Mouse (Mus musculus): Measurements from ENCODE around the gene Tcf7l1. TPM values are rescaled to one million over a fixed set of nuclear protein-coding genes. Genes with fewer than 3 reads are reported as not detected.

Tcf7l1 gene
- total and polyA plus RNA-seq, 3 experiments: not detected

- no peak overlapping the region for H3K27ac ChIP-seq (ENCODE audit: control insufficient read depth, low read depth, low read length)
- no peak overlapping the region for H3K9ac ChIP-seq (ENCODE audit: control insufficient read depth, low read depth, low read length, poor library complexity, severe bottlenecking)
- peaks cover 5% of the 10 kb centered on the region for H3K79me2 ChIP-seq (ENCODE audit: control insufficient read depth, insufficient read depth, low read length, poor library complexity)
- no peaks in the 10 kb centered on the region for H3K9me3 ChIP-seq (replicated peaks; ENCODE audit: insufficient read depth, low read length)
- H3K36me3 ChIP-seq (ENCODE audit: control insufficient read depth in 1 of 2, insufficient read depth in 2 of 2, low read length in 2 of 2): peaks cover 0 to 9% of the 10 kb centered on the region in 2 experiments; a peak in 3 of 4 replicates
- peaks cover 8 to 15% of the 10 kb centered on the region in 2 experiments for H3K4me1 ChIP-seq (ENCODE audit: control insufficient read depth in 1 of 2, insufficient read depth in 2 of 2, low read length in 2 of 2)
- H3K4me3 ChIP-seq (ENCODE audit: control insufficient read depth in 1 of 2, insufficient read depth in 1 of 2, low read depth in 2 of 2, low read length in 2 of 2): no peak overlapping the region
- TF ChIP-seq MEF2A (IDR thresholded peaks at IDR 0.05; ENCODE audit: extremely low read depth, insufficient replicate concordance, low read depth, low read length, poor library complexity, severe bottlenecking) (no peak), ELF1 (IDR thresholded peaks at IDR 0.05; ENCODE audit: low read depth, low read length) (no peak), EP300 (IDR thresholded peaks at IDR 0.05; ENCODE audit: low read depth in 1 of 2, low read length in 2 of 2) (no peak), MXI1 (IDR thresholded peaks at IDR 0.05; ENCODE audit: low read depth, low read length) (no peak), RAD21 (IDR thresholded peaks at IDR 0.05; ENCODE audit: low read depth, low read length) (no peak), HCFC1 (IDR thresholded peaks at IDR 0.05; ENCODE audit: low read depth, low read length) (no peak), CTCF (IDR thresholded peaks at IDR 0.05 in 2 of 3, conservative IDR thresholded peaks at IDR 0.05 in 1 of 3; ENCODE audit: control insufficient read depth in 1 of 3, insufficient read depth in 1 of 3, low read depth in 2 of 3, low read length in 3 of 3, poor library complexity in 1 of 3, severe bottlenecking in 1 of 3) (no peak), KAT2A (conservative IDR thresholded peaks at IDR 0.05; ENCODE audit: low read depth, low read length) (no peak), POLR2AphosphoS5 (IDR thresholded peaks at IDR 0.05; ENCODE audit: borderline replicate concordance, low read depth, low read length) (no peak), ZMIZ1 (IDR thresholded peaks at IDR 0.05; ENCODE audit: low read depth, low read length) (no peak), SIN3A (IDR thresholded peaks at IDR 0.05; ENCODE audit: low read length) (no peak), MAZ (IDR thresholded peaks at IDR 0.05; ENCODE audit: low read depth, low read length) (no peak), NELFE (IDR thresholded peaks at IDR 0.05; ENCODE audit: low read depth, low read length) (no peak)
- H3K27me3 ChIP-seq (ENCODE audit: control insufficient read depth in 1 of 2, insufficient read depth in 2 of 2, low read length in 2 of 2): no peaks in the 10 kb centered on the region
- DNase-seq (ENCODE audit: low read depth, low spot score): no peak
Observed at GRCm38 (mm10) chr6:72600216-72600615, 188.8 kb downstream of the Tcf7l1 start.

GRCm38 (mm10) chr6:72598791-72599557 is 190.1 kb downstream of the Tcf7l1 start:
- Histone ChIP-seq H3K4me1 (ENCODE audit: control insufficient read depth in 1 of 2, insufficient read depth in 2 of 2, low read length in 2 of 2) (peaks cover 8 to 15% of the 10 kb centered on the region in 2 experiments), H3K9me3 (replicated peaks; ENCODE audit: insufficient read depth, low read length) (no peaks in the 10 kb centered on the region), H3K4me3 (ENCODE audit: control insufficient read depth in 1 of 2, insufficient read depth in 1 of 2, low read depth in 2 of 2, low read length in 2 of 2) (peak overlapping the region; percentile 68 to 81), H3K9ac (ENCODE audit: control insufficient read depth, low read depth, low read length, poor library complexity, severe bottlenecking) (peak overlapping the region; percentile 92), H3K27ac (ENCODE audit: control insufficient read depth, low read depth, low read length) (peak overlapping the region; percentile 66), H3K79me2 (ENCODE audit: control insufficient read depth, insufficient read depth, low read length, poor library complexity) (peaks cover 5% of the 10 kb centered on the region), H3K36me3 (ENCODE audit: control insufficient read depth in 1 of 2, insufficient read depth in 2 of 2, low read length in 2 of 2) (peaks cover 0 to 9% of the 10 kb centered on the region in 2 experiments; a peak in 3 of 4 replicates), H3K27me3 (ENCODE audit: control insufficient read depth in 1 of 2, insufficient read depth in 2 of 2, low read length in 2 of 2) (no peaks in the 10 kb centered on the region)
- TF ChIP-seq SIN3A (IDR thresholded peaks at IDR 0.05; ENCODE audit: low read length): peak; percentile 69; the same call in 1 of the 2 replicates
- TF ChIP-seq MYC (IDR thresholded peaks at IDR 0.05; ENCODE audit: low read depth, low read length): peak; percentile 83
- TF ChIP-seq POLR2AphosphoS2 (IDR thresholded peaks at IDR 0.05; ENCODE audit: low read length): no peak; the same call in 1 of the 2 replicates
- TF ChIP-seq TBP (IDR thresholded peaks at IDR 0.05; ENCODE audit: low read depth, low read length): peak; percentile 63; the same call in 1 of the 2 replicates
- TF ChIP-seq SMC3 (IDR thresholded peaks at IDR 0.05; ENCODE audit: low read depth, low read length): no peak
- TF ChIP-seq E2F4 (IDR thresholded peaks at IDR 0.05; ENCODE audit: borderline replicate concordance, low read depth, low read length): no peak
- peak; percentile 73 for TF ChIP-seq MAX (IDR thresholded peaks at IDR 0.05; ENCODE audit: low read length)
- TF ChIP-seq ZMIZ1 (IDR thresholded peaks at IDR 0.05; ENCODE audit: low read depth, low read length): peak; percentile 51; the same call in 1 of the 2 replicates
- no peak for TF ChIP-seq KAT2A (conservative IDR thresholded peaks at IDR 0.05; ENCODE audit: low read depth, low read length)
- peak; percentile 79 for TF ChIP-seq ELF1 (IDR thresholded peaks at IDR 0.05; ENCODE audit: low read depth, low read length)
- TF ChIP-seq GATA1 (IDR thresholded peaks at IDR 0.05; ENCODE audit: low read depth, low read length): no peak
- peak; percentile 85 for TF ChIP-seq MXI1 (IDR thresholded peaks at IDR 0.05; ENCODE audit: low read depth, low read length)
- DNase-seq (ENCODE audit: low read depth, low spot score): peak; percentile 77
